Mouse (Mus musculus) lung, postnatal 4 days (tissue): ENCODE data around the gene Ppm1m.
A peak's percentile ranks its signal among the peaks of the same experiment; 100 is the strongest.

Source experiments
- DNase-seq, 2 experiments: peaks; one replicate each; pipeline ENCODE4 v3.0.0; 2021

Ppm1m gene

GRCm38 (mm10) chr9:106199535-106200272 is at the start of gene Ppm1m:
Ppm1m (minus strand) TSS chr9:106199746.
- DNase-seq, result peak in 1 of 2 experiments; percentile 21

GRCm38 (mm10) chr9:106242813-106243488 is 43.4 kb upstream of the Ppm1m start:
- peak; percentile 67 to 88 for DNase-seq

- DNase-seq, result no peak
These were observed 42.1 kb upstream of the Ppm1m start for GRCm38 (mm10) chr9:106241541-106242164.

- DNase-seq, result no peak
These were observed 38.3 kb upstream of the Ppm1m start for GRCm38 (mm10) chr9:106237878-106238277.

GRCm38 (mm10) chr9:106237401-106237800 is 37.9 kb upstream of the Ppm1m start:
- DNase-seq, result no peak

GRCm38 (mm10) chr9:106236818-106237211 is 37.3 kb upstream of the Ppm1m start:
- DNase-seq, result peak; percentile 62 to 69

GRCm38 (mm10) chr9:106236156-106236817 is 36.7 kb upstream of the Ppm1m start:
- DNase-seq, result no peak

GRCm38 (mm10) chr9:106235194-106235830 is 35.8 kb upstream of the Ppm1m start:
- DNase-seq, result no peak

GRCm38 (mm10) chr9:106233953-106234352 is 34.4 kb upstream of the Ppm1m start:
- DNase-seq, result no peak

- DNase-seq, result no peak
These were observed 33.4 kb upstream of the Ppm1m start for GRCm38 (mm10) chr9:106232956-106233355.

GRCm38 (mm10) chr9:106231816-106232215 is 32.3 kb upstream of the Ppm1m start:
- DNase-seq, result no peak

GRCm38 (mm10) chr9:106231220-106231619 is 31.7 kb upstream of the Ppm1m start:
- no peak for DNase-seq

- no peak for DNase-seq
These were observed 31.2 kb upstream of the Ppm1m start for GRCm38 (mm10) chr9:106230734-106231106.

- no peak for DNase-seq
These were observed 30.6 kb upstream of the Ppm1m start for GRCm38 (mm10) chr9:106230051-106230733.

- DNase-seq, result no peak
These were observed 28.4 kb upstream of the Ppm1m start for GRCm38 (mm10) chr9:106227790-106228429.

GRCm38 (mm10) chr9:106226151-106226682 is 26.7 kb upstream of the Ppm1m start:
- peak; percentile 66 to 84 for DNase-seq

- DNase-seq, result no peak
These were observed 26.1 kb upstream of the Ppm1m start for GRCm38 (mm10) chr9:106225469-106226150.

GRCm38 (mm10) chr9:106222994-106223393 is 23.4 kb upstream of the Ppm1m start:
- DNase-seq, result no peak

GRCm38 (mm10) chr9:106222261-106222851 is 22.8 kb upstream of the Ppm1m start, which contains the start of gene Tlr9:
Tlr9 (plus strand) TSS chr9:106222598.
- DNase-seq, result no peak

- no peak for DNase-seq
These were observed 21.5 kb upstream of the Ppm1m start for GRCm38 (mm10) chr9:106220894-106221523.
